Mouse (Mus musculus) large intestine, adult 2 months (tissue): ENCODE measurements around the gene Ano9. TPM values are rescaled to one million over a fixed set of nuclear protein-coding genes. Genes with fewer than 3 reads are reported as not detected.
A peak's percentile ranks its signal among the peaks of the same experiment; 100 is the strongest.

Source experiments
- DNase-seq: peaks from one replicate; pipeline ENCODE4 v3.0.0-alpha.2; 2012; ENCODE audit warnings: low read depth, low spot score
- WGBS: fragments of 180-500 bp; shearing (Covaris S2); methylation state at CpG from one replicate; pipeline ENCODE4 v1.1.7; 2018; 5-methylcytosine and 5-hydroxymethylcytosine counted together
- polyA plus RNA-seq: library from polyadenylated mRNA; depleted of rRNA; stranded (reverse); fragments of >200 nt; gene quantifications from 2 replicates; pipeline ENCODE4 v1.2.3, GENCODE M21; 2012

The Ano9 gene
- polyA plus RNA-seq, 1 experiment: 143 TPM

GRCm38 (mm10) chr7:141115874-141116273, 1.7 kb downstream of the Ano9 start:
- 62% methylated on average over 9 of the region's 9 CpGs for WGBS

GRCm38 (mm10) chr7:141103161-141103560, 14.4 kb downstream of the Ano9 start:
- 59% methylated on average over 3 of the region's 3 CpGs for WGBS
- DNase-seq: no peak

More at GRCm38 (mm10) chr7:141115874-141116273, 1.7 kb downstream of the Ano9 start:
- DNase-seq: no peak

- WGBS: 2% methylated on average over 56 of the region's 56 CpGs
- peak; percentile 51 for DNase-seq
Observed at GRCm38 (mm10) chr7:141099911-141100691, 17.5 kb downstream of the Ano9 start, which contains the start of gene Sigirr. Sigirr (minus strand) TSS chr7:141100572.

GRCm38 (mm10) chr7:141097177-141097576, 20.4 kb downstream of the Ano9 start:
- WGBS: 61% methylated on average over 5 of the region's 5 CpGs
- no peak for DNase-seq

- 50% methylated on average over 6 of the region's 6 CpGs for WGBS
- DNase-seq: no peak
Observed at GRCm38 (mm10) chr7:141096649-141097056, 21.0 kb downstream of the Ano9 start.

GRCm38 (mm10) chr7:141096021-141096420, 21.6 kb downstream of the Ano9 start:
- DNase-seq: no peak
- 78% methylated on average over 6 of the region's 6 CpGs for WGBS

GRCm38 (mm10) chr7:141094487-141095205, 23.0 kb downstream of the Ano9 start:
- no peak for DNase-seq

GRCm38 (mm10) chr7:141093950-141094349, 23.7 kb downstream of the Ano9 start:
- 84% methylated on average over 6 of the region's 6 CpGs for WGBS

More at GRCm38 (mm10) chr7:141094487-141095205, 23.0 kb downstream of the Ano9 start:
- WGBS: 58% methylated on average over 15 of the region's 15 CpGs

GRCm38 (mm10) chr7:141092051-141092735, 25.4 kb downstream of the Ano9 start:
- 19% methylated on average over 37 of the region's 37 CpGs for WGBS
- DNase-seq: no peak

More at GRCm38 (mm10) chr7:141093950-141094349, 23.7 kb downstream of the Ano9 start:
- DNase-seq: no peak

- WGBS: 34% methylated on average over 8 of the region's 8 CpGs
- DNase-seq: no peak
Observed at GRCm38 (mm10) chr7:141090228-141090627, 27.4 kb downstream of the Ano9 start.

GRCm38 (mm10) chr7:141088473-141088872, 29.1 kb downstream of the Ano9 start:
- no peak for DNase-seq
- 55% methylated on average over 18 of the region's 18 CpGs for whole genome bisulfite sequencing

- 38% methylated on average over 8 of the region's 8 CpGs for WGBS
- DNase-seq: no peak
Observed at GRCm38 (mm10) chr7:141087894-141088293, 29.7 kb downstream of the Ano9 start.

- WGBS: 13% methylated on average over 29 of the region's 34 CpGs
Observed at GRCm38 (mm10) chr7:141079481-141080449, 37.8 kb downstream of the Ano9 start.

GRCm38 (mm10) chr7:141078876-141079275, 38.7 kb downstream of the Ano9 start:
- WGBS: 80% methylated on average over 4 of the region's 4 CpGs
- no peak for DNase-seq

More at GRCm38 (mm10) chr7:141079481-141080449, 37.8 kb downstream of the Ano9 start:
- DNase-seq: no peak

- WGBS: 91% methylated on average over 15 of the region's 15 CpGs
- DNase-seq: no peak
Observed at GRCm38 (mm10) chr7:141077841-141078240, 39.8 kb downstream of the Ano9 start, which contains the start of gene Pkp3. Pkp3 (plus strand) TSS chr7:141078218.

- DNase-seq: no peak
- WGBS: 75% methylated on average over 4 of the region's 4 CpGs
Observed at GRCm38 (mm10) chr7:141073782-141074181, 43.8 kb downstream of the Ano9 start.

- DNase-seq: no peak
- 36% methylated on average over 23 of the region's 23 CpGs for WGBS
Observed at GRCm38 (mm10) chr7:141072017-141072745, 45.4 kb downstream of the Ano9 start.
